Mouse (Mus musculus) hindbrain, embryonic 11.5 days (tissue): Measurements from ENCODE around the gene Oxt. TPM values are rescaled to one million over a fixed set of nuclear protein-coding genes. Genes with fewer than 3 reads are reported as not detected.
A peak's percentile ranks its signal among the peaks of the same experiment; 100 is the strongest.

Source experiments
- ATAC-seq: fragments of 200-750 bp; cut with Nextera tagmentation; 2 replicates; pipeline ENCODE4 v1.8.0; 2017; ENCODE audit warnings: mild to moderate bottlenecking, moderate TSS enrichment, moderate library complexity; ENCODE audit not compliant: low FRiP score
- DNase-seq: peaks from one replicate; pipeline ENCODE4 v3.0.0-alpha.2; 2015; ENCODE audit warnings: low spot score
- H3K27ac ChIP-seq: fragments of 300-500 bp; sonication (generic); 2 replicates; pipeline ENCODE4 v1.5.1; 2014; ENCODE audit warnings: mild to moderate bottlenecking, low read depth, low read length
- H3K27me3 ChIP-seq: fragments of 300-500 bp; sonication (generic); 2 replicates; pipeline ENCODE4 v1.6.1; 2014; ENCODE audit warnings: mild to moderate bottlenecking, low read length, moderate library complexity, mixed read lengths; ENCODE audit not compliant: control insufficient read depth, insufficient read depth
- H3K36me3 ChIP-seq: fragments of 300-500 bp; sonication (generic); 2 replicates; pipeline ENCODE4 v1.6.1; 2014; ENCODE audit warnings: mild to moderate bottlenecking, low read length, moderate library complexity, mixed read lengths; ENCODE audit not compliant: control insufficient read depth, insufficient read depth
- H3K4me1 ChIP-seq: fragments of 300-500 bp; sonication (generic); replicated peaks from 2 replicates; pipeline ENCODE4 v1.6.1; 2014; ENCODE audit warnings: low read length, mixed read lengths; ENCODE audit not compliant: control insufficient read depth, insufficient read depth
- H3K4me2 ChIP-seq: fragments of 300-500 bp; sonication (generic); replicated peaks from 2 replicates; pipeline ENCODE4 v1.6.1; 2014; ENCODE audit warnings: mild to moderate bottlenecking, low read depth, low read length
- H3K4me3 ChIP-seq: fragments of 300-500 bp; sonication (generic); 2 replicates; pipeline ENCODE4 v1.5.1; 2014; ENCODE audit warnings: low read depth, low read length
- H3K9ac ChIP-seq: fragments of 300-500 bp; sonication (generic); 2 replicates; pipeline ENCODE4 v1.6.1; 2014; ENCODE audit warnings: low read depth, low read length
- H3K9me3 ChIP-seq: fragments of 300-500 bp; sonication (generic); 2 replicates; pipeline ENCODE4 v1.6.1; 2016; ENCODE audit warnings: low read length; ENCODE audit not compliant: control insufficient read depth
- WGBS: fragments of 180-500 bp; shearing (Covaris S2); extraction: QIAGEN DNeasy Blood & Tissue Kit; methylation state at CpG from one replicate; pipeline ENCODE4 v1.1.7; 2014; 5-methylcytosine and 5-hydroxymethylcytosine counted together
- polyA plus RNA-seq: library from polyadenylated mRNA; unstranded; fragments of >200 nt; fragmentation: Nextera tagmentation; extraction: Ambion mirVana; gene quantifications from 2 replicates; pipeline ENCODE4 v1.2.1, GENCODE M21; 2014

Gene Oxt
- polyA plus RNA-seq, 1 experiment from 2014 or later, result not detected

- ATAC-seq (no peak), DNase-seq (no peak)
- Histone ChIP-seq H3K27me3 (peaks cover 40% of the 10 kb centered on the region), H3K36me3 (no peaks in the 10 kb centered on the region), H3K4me2 (no peak overlapping the region), H3K4me3 (no peak overlapping the region), H3K9me3 (no peaks in the 10 kb centered on the region), H3K9ac (no peak overlapping the region), H3K27ac (no peak overlapping the region), H3K4me1 (peaks cover 5% of the 10 kb centered on the region; the same call in 1 of the 2 replicates)
- 84% methylated on average over 10 of the region's 10 CpGs for WGBS
Observed at GRCm38 (mm10) chr2:130583902-130584560, 8.1 kb downstream of the Oxt start.

- no peak for ATAC-seq
- H3K9me3 ChIP-seq, result no peaks in the 10 kb centered on the region
Observed at GRCm38 (mm10) chr2:130586016-130586415, 10.0 kb downstream of the Oxt start.

GRCm38 (mm10) chr2:130588373-130588772 lies 12.4 kb downstream of the Oxt start:
- H3K27ac ChIP-seq, result no peak overlapping the region
- peaks cover 4% of the 10 kb centered on the region; the same call in 1 of the 2 replicates for H3K36me3 ChIP-seq
- H3K9me3 ChIP-seq, result no peaks in the 10 kb centered on the region

More at GRCm38 (mm10) chr2:130586016-130586415, 10.0 kb downstream of the Oxt start:
- DNase-seq, result no peak
- Histone ChIP-seq H3K27me3 (peaks cover 20% of the 10 kb centered on the region), H3K36me3 (no peaks in the 10 kb centered on the region; the same call in 1 of the 2 replicates), H3K4me1 (no peaks in the 10 kb centered on the region), H3K27ac (no peak overlapping the region), H3K4me3 (no peak overlapping the region), H3K4me2 (no peak overlapping the region), H3K9ac (no peak overlapping the region)
- WGBS, result 90% methylated on average over 6 of the region's 6 CpGs

DNA sequence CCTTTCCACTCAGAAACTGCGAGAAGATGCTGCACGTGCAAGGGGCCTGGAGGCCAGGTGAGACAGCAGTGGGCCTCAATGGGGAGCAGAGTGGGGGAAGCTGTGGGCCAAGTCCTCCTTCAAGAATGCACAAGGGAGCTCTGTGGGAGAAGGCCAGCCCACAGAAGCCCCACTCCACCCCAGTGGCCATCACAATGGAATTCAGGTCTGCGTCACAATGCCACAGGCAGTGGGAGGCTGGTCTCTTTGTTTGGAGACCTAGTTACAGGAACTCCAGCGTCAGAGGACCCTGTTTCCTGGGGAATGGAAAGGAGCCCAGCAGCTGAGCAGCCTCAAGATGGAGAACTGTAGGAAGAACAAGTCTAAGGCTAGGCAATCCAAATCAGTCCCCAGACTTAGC lies 13.2 kb downstream of the Oxt start:
- H3K4me2 ChIP-seq, result no peak overlapping the region
- WGBS, result 71% methylated on average over 4 of the region's 4 CpGs
- H3K36me3 ChIP-seq, result peaks cover 4% of the 10 kb centered on the region; the same call in 1 of the 2 replicates
- H3K4me3 ChIP-seq, result no peak overlapping the region
- no peak for ATAC-seq
- no peaks in the 10 kb centered on the region for H3K27me3 ChIP-seq
- DNase-seq, result no peak
- no peaks in the 10 kb centered on the region for H3K4me1 ChIP-seq
- no peaks in the 10 kb centered on the region for H3K9me3 ChIP-seq
- no peak overlapping the region for H3K9ac ChIP-seq
- no peak overlapping the region for H3K27ac ChIP-seq

More at GRCm38 (mm10) chr2:130588373-130588772, 12.4 kb downstream of the Oxt start:
- Histone ChIP-seq H3K4me1 (no peaks in the 10 kb centered on the region), H3K27me3 (no peaks in the 10 kb centered on the region), H3K9ac (no peak overlapping the region), H3K4me2 (no peak overlapping the region), H3K4me3 (no peak overlapping the region)
- ATAC-seq (no peak), DNase-seq (no peak)
- 86% methylated on average over 2 of the region's 2 CpGs for WGBS

DNA sequence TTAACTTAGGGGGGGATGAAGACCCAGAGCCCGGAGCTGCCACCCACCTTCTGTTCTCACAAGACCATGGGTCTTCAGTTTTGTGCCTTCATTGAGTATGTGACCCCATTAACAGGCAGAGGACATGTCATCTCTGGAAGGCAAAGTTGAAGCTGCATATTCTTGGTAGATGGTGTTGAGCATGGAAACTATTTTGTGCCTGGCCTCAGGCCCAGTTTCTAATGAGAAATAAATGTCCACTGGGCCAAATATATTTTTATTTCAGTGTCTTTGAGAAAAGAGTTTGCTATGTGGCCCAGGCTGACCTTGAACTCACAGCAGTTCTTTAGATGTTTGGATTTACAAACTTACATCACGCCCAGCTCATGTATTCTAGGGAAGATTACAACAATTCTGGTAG lies 13.8 kb downstream of the Oxt start:
- Histone ChIP-seq H3K27ac (no peak overlapping the region), H3K4me3 (no peak overlapping the region), H3K4me2 (no peak overlapping the region), H3K9ac (no peak overlapping the region), H3K27me3 (no peaks in the 10 kb centered on the region), H3K9me3 (no peaks in the 10 kb centered on the region), H3K4me1 (no peaks in the 10 kb centered on the region), H3K36me3 (peaks cover 4% of the 10 kb centered on the region; the same call in 1 of the 2 replicates)
- DNase-seq (no peak), ATAC-seq (no peak)
- 90% methylated on average over 2 of the region's 2 CpGs for WGBS

- 94% methylated on average over 2 of the region's 2 CpGs for WGBS
- peaks cover 8% of the 10 kb centered on the region for H3K36me3 ChIP-seq
- H3K27ac ChIP-seq, result no peak overlapping the region
- H3K9me3 ChIP-seq, result no peaks in the 10 kb centered on the region
- no peaks in the 10 kb centered on the region for H3K4me1 ChIP-seq
- no peak overlapping the region for H3K4me3 ChIP-seq
- H3K9ac ChIP-seq, result no peak overlapping the region
- no peaks in the 10 kb centered on the region for H3K27me3 ChIP-seq
- DNase-seq (no peak), ATAC-seq (no peak)
- no peak overlapping the region for H3K4me2 ChIP-seq
Observed at GRCm38 (mm10) chr2:130591016-130591415, 15.0 kb downstream of the Oxt start.

DNA sequence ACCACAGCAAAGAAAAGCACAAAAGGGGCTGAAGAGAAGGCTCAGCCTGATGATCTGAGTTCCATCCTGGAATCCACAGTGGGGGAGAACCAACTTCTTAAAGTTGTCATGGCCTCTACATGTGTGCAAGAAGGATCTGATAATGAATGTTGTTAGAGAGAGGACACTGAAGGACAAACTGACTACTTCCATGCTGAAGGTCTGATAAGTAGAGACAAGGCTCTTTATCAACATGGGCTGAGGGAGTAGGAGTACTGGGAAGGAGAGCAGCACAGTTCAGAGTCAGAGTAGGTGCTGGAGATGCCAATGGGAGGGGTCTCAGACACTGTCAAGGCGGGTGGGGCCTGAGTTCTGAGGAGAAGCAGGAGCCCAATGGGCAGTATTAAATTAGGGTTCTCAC lies 19.6 kb downstream of the Oxt start:
- no peak overlapping the region for H3K4me3 ChIP-seq
- 89% methylated on average over 1 of the region's 1 CpGs for whole genome bisulfite sequencing
- DNase-seq (no peak), ATAC-seq (no peak)
- H3K27ac ChIP-seq, result no peak overlapping the region
- no peaks in the 10 kb centered on the region for H3K4me1 ChIP-seq
- no peak overlapping the region for H3K4me2 ChIP-seq
- no peaks in the 10 kb centered on the region for H3K27me3 ChIP-seq
- H3K36me3 ChIP-seq, result peaks cover 8% of the 10 kb centered on the region
- no peaks in the 10 kb centered on the region for H3K9me3 ChIP-seq
- no peak overlapping the region for H3K9ac ChIP-seq

DNA sequence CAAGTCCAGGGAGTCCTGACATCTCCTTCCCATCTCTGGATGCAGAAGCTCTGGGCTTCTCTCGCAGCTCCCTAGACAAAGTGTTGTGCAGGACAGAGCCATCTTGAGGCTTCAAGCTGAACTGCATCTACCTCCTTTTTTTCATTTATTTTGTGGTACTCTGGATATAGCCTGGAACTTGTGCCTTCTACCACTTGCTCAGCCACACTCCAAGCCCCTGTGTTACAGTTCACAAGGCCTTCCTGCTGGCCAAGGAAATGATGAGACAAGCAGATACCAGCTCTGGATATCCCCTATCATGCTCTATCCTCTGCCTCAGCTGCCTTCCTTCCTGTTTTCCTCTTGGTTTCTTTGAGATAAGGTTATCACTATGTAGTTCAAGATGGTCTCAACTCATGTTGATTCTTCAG lies 21.6 kb downstream of the Oxt start:
- Histone ChIP-seq H3K4me3 (no peak overlapping the region), H3K36me3 (peaks cover 4% of the 10 kb centered on the region; the same call in 1 of the 2 replicates), H3K4me2 (no peak overlapping the region), H3K27me3 (no peaks in the 10 kb centered on the region), H3K27ac (no peak overlapping the region), H3K9ac (no peak overlapping the region), H3K4me1 (no peaks in the 10 kb centered on the region), H3K9me3 (no peaks in the 10 kb centered on the region)
- ATAC-seq (0 out of 2 replicates have a peak, but pooled peaks have one; percentile 38), DNase-seq (peak; percentile 43)
- 48% methylated on average over 1 of the region's 1 CpGs for WGBS

DNA sequence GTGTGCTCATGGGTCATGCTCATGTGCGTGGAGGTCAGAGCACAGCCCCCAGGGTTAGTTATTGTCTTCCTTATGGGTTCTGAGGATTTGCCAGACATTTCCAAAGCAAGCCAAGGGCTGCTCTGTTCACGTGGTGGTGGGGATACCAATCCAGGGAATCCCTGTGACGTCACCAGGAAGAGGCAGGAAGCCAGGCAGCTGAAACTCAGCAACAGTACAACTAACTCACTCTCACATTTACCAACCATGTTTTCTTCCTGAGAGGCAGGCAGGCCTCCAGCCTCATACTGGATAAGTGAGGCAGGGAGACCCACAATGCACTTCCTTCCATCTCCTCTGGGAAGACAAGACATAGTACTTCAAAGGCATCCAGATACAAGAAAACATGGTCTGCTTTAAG lies 22.4 kb downstream of the Oxt start:
- H3K27me3 ChIP-seq, result no peaks in the 10 kb centered on the region
- ATAC-seq (no peak), DNase-seq (no peak)
- H3K4me1 ChIP-seq, result no peaks in the 10 kb centered on the region
- no peak overlapping the region for H3K4me2 ChIP-seq
- 79% methylated on average over 3 of the region's 3 CpGs for WGBS
- H3K27ac ChIP-seq, result no peak overlapping the region
- no peak overlapping the region for H3K9ac ChIP-seq
- no peaks in the 10 kb centered on the region for H3K9me3 ChIP-seq
- H3K4me3 ChIP-seq, result no peak overlapping the region
- peaks cover 4% of the 10 kb centered on the region; the same call in 1 of the 2 replicates for H3K36me3 ChIP-seq
